ENCODE assay signal across 29 mouse cellular contexts in genomic region chr13:18781250-18781649, GRCm38 (mm10).
DNase-seq lines count a peak whose midpoint lies in the region; ATAC-seq and TF ChIP-seq lines count a peak whose summit lies in the region.
"Had no signal": no experiment of that assay in that cellular context is flagged by ENCODE, and none has a peak within 500 bp of the region (broad histone marks: within the 10 kb centered on the region; RNA-seq: fewer than 3 reads in every experiment).

No protein-coding gene starts in this region.

- no peaks in the 10 kb centered on the region for H3K27me3 ChIP-seq in MEL (ENCODE audit: control insufficient read depth in 1 of 2, insufficient read depth in 2 of 2, low read length in 2 of 2)
- no peaks in the 10 kb centered on the region for H3K27me3 ChIP-seq in splenic B cell, adult 2 months (ENCODE audit: control insufficient read depth, insufficient read depth, low read length, poor library complexity, severe bottlenecking)
- no peaks in the 10 kb centered on the region for H3K27me3 ChIP-seq in hindbrain, embryonic 11.5 days (ENCODE audit: control insufficient read depth, insufficient read depth, low read length)
- H3K27me3 ChIP-seq: embryonic facial prominence, embryonic 15.5 days; forebrain, embryonic 15.5 days; kidney, embryonic 15.5 days; limb, embryonic 15.5 days; liver, embryonic 15.5 days; neural tube, embryonic 13.5 days had no signal

- peak; percentile 71 to 73 for DNase-seq in spleen, postnatal 36 days (ENCODE audit: low spot score in 2 of 2)
- no peak for DNase-seq in spleen, adult 18-20 months
- DNase-seq in MEL (ENCODE audit: low read depth, low spot score): peak; percentile 68
- peak; percentile 86 for DNase-seq in splenic B cell, adult 2 months (ENCODE audit: low read depth, low spot score)
- DNase-seq in kidney, adult 8-10 months: no peak
- DNase-seq in adrenal gland, postnatal 4 days (ENCODE audit: low spot score in 2 of 2): no peak
- DNase-seq in hindbrain, embryonic 11.5 days (ENCODE audit: low spot score): no peak
- DNase-seq: adrenal gland, adult 8-10 months; cerebellum, adult 2 months; gastrocnemius, postnatal 36 days; kidney, postnatal 4 days; lung, postnatal 10 days; midbrain, embryonic 14.5 days; right cerebral cortex, postnatal 4 days; thymus, postnatal 25 days had no signal

- H3K9me3 ChIP-seq in MEL (replicated peaks; ENCODE audit: insufficient read depth, low read length): no peaks in the 10 kb centered on the region
- no peaks in the 10 kb centered on the region for H3K9me3 ChIP-seq in hindbrain, embryonic 11.5 days (ENCODE audit: control insufficient read depth, low read length)
- H3K9me3 ChIP-seq: embryonic facial prominence, embryonic 15.5 days; forebrain, embryonic 15.5 days; hindbrain, embryonic 10.5 days; kidney, embryonic 15.5 days; limb, embryonic 15.5 days; liver, embryonic 15.5 days; neural tube, embryonic 13.5 days had no signal

- no peak for TF ChIP-seq CTCF in MEL (IDR thresholded peaks at IDR 0.05 in 2 of 3, conservative IDR thresholded peaks at IDR 0.05 in 1 of 3; ENCODE audit: control insufficient read depth in 1 of 3, insufficient read depth in 1 of 3, low read depth in 2 of 3, low read length in 3 of 3, poor library complexity in 1 of 3, severe bottlenecking in 1 of 3)

- no peak for TF ChIP-seq RAD21 in MEL (IDR thresholded peaks at IDR 0.05; ENCODE audit: low read depth, low read length)

- H3K4me1 ChIP-seq in MEL (ENCODE audit: control insufficient read depth in 1 of 2, insufficient read depth in 2 of 2, low read length in 2 of 2): no peaks in the 10 kb centered on the region; a peak in 1 of 4 replicates
- no peaks in the 10 kb centered on the region for H3K4me1 ChIP-seq in hindbrain, embryonic 11.5 days (replicated peaks; ENCODE audit: control insufficient read depth, insufficient read depth, low read length)
- H3K4me1 ChIP-seq: embryonic facial prominence, embryonic 15.5 days; forebrain, embryonic 15.5 days; hindbrain, embryonic 10.5 days; kidney, embryonic 15.5 days; limb, embryonic 15.5 days; liver, embryonic 15.5 days; neural tube, embryonic 13.5 days had no signal

- H3K27ac ChIP-seq in MEL (ENCODE audit: control insufficient read depth, low read depth, low read length) (no peak overlapping the region), macrophage (peak overlapping the region; percentile 83)
- no peak overlapping the region for H3K27ac ChIP-seq in hindbrain, embryonic 11.5 days (ENCODE audit: low read depth, low read length)
- H3K27ac ChIP-seq: embryonic facial prominence, embryonic 15.5 days; forebrain, embryonic 15.5 days; hindbrain, embryonic 10.5 days; hindbrain, postnatal 0 days; kidney, embryonic 15.5 days; left cerebral cortex, adult 2 months; limb, embryonic 15.5 days; liver, embryonic 15.5 days; neural tube, embryonic 13.5 days had no signal

- 70% methylated on average over 2 of the region's 2 CpGs for WGBS in macrophage (ENCODE audit: missing documents)
- 84% methylated on average over 2 of the region's 2 CpGs for whole genome bisulfite sequencing in hindbrain, embryonic 11.5 days

- no peak overlapping the region for H3K4me3 ChIP-seq in MEL (ENCODE audit: control insufficient read depth in 1 of 2, insufficient read depth in 1 of 2, low read depth in 2 of 2, low read length in 2 of 2)
- H3K4me3 ChIP-seq in macrophage (ENCODE audit: inconsistent target): no peak overlapping the region
- H3K4me3 ChIP-seq in hindbrain, embryonic 11.5 days (ENCODE audit: low read depth, low read length): no peak overlapping the region
- H3K4me3 ChIP-seq: embryonic facial prominence, embryonic 15.5 days; forebrain, embryonic 15.5 days; hindbrain, embryonic 10.5 days; kidney, embryonic 15.5 days; left cerebral cortex, adult 2 months; limb, embryonic 15.5 days; liver, embryonic 15.5 days; myocyte; neural tube, embryonic 13.5 days had no signal

- H3K36me3 ChIP-seq in MEL (ENCODE audit: control insufficient read depth in 1 of 2, insufficient read depth in 2 of 2, low read length in 2 of 2) (peaks cover 0 to 2% of the 10 kb centered on the region in 2 experiments; a peak in 2 of 4 replicates), macrophage (ENCODE audit: inconsistent target) (no peaks in the 10 kb centered on the region)
- no peaks in the 10 kb centered on the region for H3K36me3 ChIP-seq in splenic B cell, adult 2 months (ENCODE audit: control insufficient read depth, insufficient read depth, low read length, poor library complexity, severe bottlenecking)
- H3K36me3 ChIP-seq in hindbrain, embryonic 11.5 days (ENCODE audit: control insufficient read depth, insufficient read depth, low read length): no peaks in the 10 kb centered on the region
- H3K36me3 ChIP-seq: embryonic facial prominence, embryonic 15.5 days; forebrain, embryonic 15.5 days; hindbrain, embryonic 10.5 days; kidney, embryonic 15.5 days; limb, embryonic 15.5 days; liver, embryonic 15.5 days; neural tube, embryonic 13.5 days had no signal

- no peak overlapping the region for H3K9ac ChIP-seq in MEL (ENCODE audit: control insufficient read depth, low read depth, low read length, poor library complexity, severe bottlenecking)
- H3K9ac ChIP-seq in hindbrain, embryonic 11.5 days (ENCODE audit: low read depth, low read length): no peak overlapping the region
- H3K9ac ChIP-seq: embryonic facial prominence, embryonic 15.5 days; forebrain, embryonic 15.5 days; kidney, embryonic 15.5 days; limb, embryonic 15.5 days; liver, embryonic 15.5 days; neural tube, embryonic 13.5 days had no signal

- no peak for TF ChIP-seq POLR2A in MEL (IDR thresholded peaks at IDR 0.05; ENCODE audit: control insufficient read depth in 1 of 2, insufficient read depth in 1 of 2, low read depth in 1 of 2, low read length in 2 of 2, poor library complexity in 1 of 2)

- ATAC-seq in hindbrain, embryonic 11.5 days (ENCODE audit: low FRiP score): no peak
- ATAC-seq: activated CD4-positive, CD25-positive, alpha-beta regulatory T cell, adult 4 months; CD4-positive, CD25-positive, alpha-beta regulatory T cell, adult 4 months; forebrain, embryonic 15.5 days; hindbrain, postnatal 0 days; intestine, postnatal 0 days had no signal

- H3K4me2 ChIP-seq in hindbrain, embryonic 11.5 days (replicated peaks; ENCODE audit: low read depth, low read length): no peak overlapping the region
- H3K4me2 ChIP-seq: embryonic facial prominence, embryonic 15.5 days; forebrain, embryonic 15.5 days; kidney, embryonic 15.5 days; limb, embryonic 15.5 days; liver, embryonic 15.5 days; neural tube, embryonic 13.5 days had no signal

- TF ChIP-seq EP300 in MEL (IDR thresholded peaks at IDR 0.05; ENCODE audit: low read depth in 1 of 2, low read length in 2 of 2): no peak

- H3K79me2 ChIP-seq in MEL (ENCODE audit: control insufficient read depth, insufficient read depth, low read length, poor library complexity) (no peaks in the 10 kb centered on the region), macrophage (ENCODE audit: inconsistent target) (peaks cover 6% of the 10 kb centered on the region; the same call in 1 of the 2 replicates)

TF ChIP-seq in MEL, 35 proteins besides CTCF, POLR2A, EP300 and RAD21:
- 0 out of 2 replicates have a peak, but pooled peaks have one; percentile 31 for TF ChIP-seq MYC (IDR thresholded peaks at IDR 0.05; ENCODE audit: low read depth, low read length)
- no peak for TF ChIP-seq TCF12 (IDR thresholded peaks at IDR 0.05; ENCODE audit: low read depth, low read length)

Comparison
In these comparisons a context has a peak if more than half of its experiments do, and no peak if none do; other contexts are left out.
1. DNase-seq: peak in spleen, postnatal 36 days (2 of 2), MEL (single experiment) and splenic B cell, adult 2 months (single experiment); none in spleen, adult 18-20 months (0 of 2), kidney, adult 8-10 months (0 of 2), adrenal gland, postnatal 4 days (0 of 2) and hindbrain, embryonic 11.5 days (single experiment).